Mouse (Mus musculus): ENCODE results near the gene Syt2.

The Syt2 gene

DNA sequence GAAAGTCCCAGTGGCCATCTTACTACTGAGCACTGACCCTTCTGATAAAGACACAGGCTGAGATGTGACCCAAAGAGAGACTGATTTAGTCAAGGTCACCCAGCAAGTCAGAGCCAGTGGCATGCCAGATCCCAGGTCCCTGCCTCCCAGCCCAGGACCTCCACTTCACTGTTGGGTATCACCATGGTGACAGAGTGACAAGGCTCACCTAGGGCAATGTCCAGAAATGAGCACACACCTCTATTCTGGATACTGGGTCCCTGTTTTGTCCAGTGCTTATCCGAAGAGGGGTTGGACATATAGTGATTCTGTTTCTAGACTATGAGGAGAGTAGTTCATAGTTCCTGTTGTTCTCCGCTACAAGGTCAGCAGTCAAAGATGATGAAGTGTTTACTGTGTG lies 56.8 kb downstream of the Syt2 start:
- in situ Hi-C loops (cut with MboI, MseI): no loop called here

DNA sequence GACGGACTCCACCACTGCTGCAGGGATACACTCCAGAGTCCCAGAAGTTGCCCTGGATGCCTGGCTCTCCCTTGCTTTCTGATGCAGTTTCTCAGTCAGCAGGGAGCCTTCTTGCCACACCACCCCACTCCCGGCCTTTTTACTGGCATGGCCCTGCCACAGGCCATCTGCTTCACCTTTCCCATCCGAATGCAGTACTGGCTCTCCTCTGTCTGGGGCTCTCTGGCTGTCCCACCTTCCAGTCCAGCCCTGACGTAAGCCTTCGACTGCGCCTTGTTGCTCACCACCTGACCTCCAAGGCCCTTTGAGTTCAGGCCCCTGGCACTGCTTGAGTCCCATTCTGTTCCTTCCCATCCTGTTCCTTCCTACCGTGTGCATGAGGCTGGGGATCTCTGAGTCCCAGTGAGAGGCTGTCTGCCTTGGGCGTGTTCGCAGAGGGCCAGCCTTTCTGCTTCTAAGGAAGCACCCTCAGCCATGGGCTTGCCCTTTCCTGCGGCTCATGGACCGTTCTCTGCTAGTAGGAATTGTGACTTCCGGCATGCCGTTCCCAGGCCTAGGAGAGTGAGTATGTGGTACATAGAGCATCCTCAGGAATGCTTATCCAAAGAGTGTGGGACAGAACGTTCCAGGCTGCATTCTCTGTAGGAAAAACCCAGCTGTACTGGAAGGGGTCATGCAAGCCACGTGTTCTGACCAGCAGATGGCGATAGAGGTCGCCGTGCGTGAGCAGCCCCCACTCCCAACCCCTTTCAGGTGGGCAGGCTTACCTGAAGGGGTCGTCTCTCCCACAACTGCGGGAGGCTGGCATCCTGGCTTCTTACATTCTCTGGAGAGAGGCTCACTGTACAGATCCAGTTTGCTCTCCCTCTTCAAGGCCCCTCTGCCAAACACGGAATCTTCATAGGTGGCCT lies 58.2 kb downstream of the Syt2 start:
- in situ Hi-C loops (cut with MboI, MseI): no loop called here

DNA sequence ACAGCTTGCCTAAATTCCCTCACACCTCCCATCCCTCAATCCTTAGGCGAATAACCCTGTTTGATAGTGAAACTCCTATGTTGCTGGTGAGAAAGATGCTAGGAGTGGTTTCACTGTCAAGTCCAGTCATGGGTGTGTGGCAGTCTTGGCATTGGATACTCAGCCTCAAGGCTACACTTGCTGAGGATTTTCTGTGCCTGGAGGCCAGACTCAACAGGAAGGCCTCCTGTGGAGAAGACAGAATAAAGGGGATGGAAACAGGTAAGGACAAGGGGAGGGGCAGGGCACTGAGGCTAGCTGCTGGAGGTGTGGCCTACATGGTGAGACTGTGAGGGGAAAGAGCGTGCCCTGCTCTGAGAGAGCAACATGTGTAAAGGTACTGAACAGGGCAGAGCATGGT lies 60.1 kb downstream of the Syt2 start:
- in situ Hi-C loops (cut with MboI, MseI): no loop called here

DNA sequence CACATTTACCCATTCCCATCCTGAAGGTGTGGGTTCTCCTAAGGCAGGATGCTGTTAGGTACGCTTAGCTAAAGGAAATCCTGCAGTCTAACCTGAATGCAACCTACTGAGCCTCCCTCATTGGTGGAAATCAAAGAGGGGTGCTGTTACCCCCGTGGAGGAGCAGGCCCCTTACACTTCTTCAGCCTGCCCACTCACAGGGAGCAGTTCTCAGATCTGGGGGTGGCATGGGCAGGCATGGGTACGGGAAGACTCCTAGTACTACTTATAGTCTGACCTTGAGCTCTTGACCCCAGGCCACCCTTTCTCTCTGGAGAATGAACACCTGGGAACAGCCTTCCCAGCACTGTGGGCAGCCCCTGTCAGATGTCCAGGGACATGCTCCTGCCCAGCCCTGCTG lies 61.0 kb downstream of the Syt2 start:
- in situ Hi-C loops (cut with MboI, MseI): no loop called here

DNA sequence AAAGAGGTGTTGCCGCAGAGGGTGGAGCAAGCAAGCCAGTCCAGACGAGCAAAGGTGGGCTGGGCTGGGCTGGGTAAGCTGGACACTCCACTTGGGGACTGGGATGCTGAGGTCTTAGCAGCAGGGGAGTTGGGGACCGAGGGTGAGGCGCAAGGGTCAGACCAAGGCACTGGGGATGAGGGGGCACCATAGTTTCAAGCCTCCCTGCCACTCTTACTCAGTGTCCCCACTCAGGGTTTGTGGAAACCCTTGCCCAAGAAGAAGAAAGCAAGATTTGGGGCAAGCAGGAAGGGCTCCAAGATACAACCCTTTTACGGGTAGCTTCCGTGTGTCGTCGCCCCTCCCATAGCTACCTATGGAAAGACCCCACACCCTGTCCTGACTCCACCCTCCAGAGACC lies 61.8 kb downstream of the Syt2 start:
- in situ Hi-C loops (cut with MboI, MseI): no loop called here

DNA sequence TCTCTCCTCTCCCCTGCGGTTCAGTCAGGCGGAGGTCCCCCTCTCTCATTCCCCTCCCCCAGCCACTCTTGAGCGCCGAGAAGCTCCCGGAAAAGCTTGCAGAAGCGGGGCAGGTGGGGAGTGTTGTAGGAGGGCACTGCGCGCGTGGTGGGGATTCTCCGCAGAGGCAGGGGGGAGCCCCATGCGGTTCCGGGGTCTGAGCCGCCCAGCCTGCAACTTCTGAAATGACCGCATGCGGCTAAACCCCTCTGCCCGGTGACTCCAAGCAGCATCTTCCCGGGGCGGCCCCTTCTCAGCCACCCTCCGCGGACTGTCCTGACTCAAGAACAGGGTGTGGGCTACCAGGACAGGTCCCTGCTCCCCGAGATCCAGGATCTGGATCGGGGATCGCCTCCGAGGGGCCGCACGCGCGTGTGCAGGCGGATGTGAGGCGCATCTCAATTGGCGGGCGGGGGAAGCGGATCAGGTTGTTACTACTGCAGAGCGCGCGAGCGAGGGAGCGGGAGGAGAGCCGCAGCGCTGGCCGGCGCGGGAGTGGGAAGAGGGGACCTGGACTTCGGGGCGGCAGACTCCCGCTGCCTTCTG lies 62.4 kb downstream of the Syt2 start:
- in situ Hi-C loops (cut with MboI, MseI): no loop called here

DNA sequence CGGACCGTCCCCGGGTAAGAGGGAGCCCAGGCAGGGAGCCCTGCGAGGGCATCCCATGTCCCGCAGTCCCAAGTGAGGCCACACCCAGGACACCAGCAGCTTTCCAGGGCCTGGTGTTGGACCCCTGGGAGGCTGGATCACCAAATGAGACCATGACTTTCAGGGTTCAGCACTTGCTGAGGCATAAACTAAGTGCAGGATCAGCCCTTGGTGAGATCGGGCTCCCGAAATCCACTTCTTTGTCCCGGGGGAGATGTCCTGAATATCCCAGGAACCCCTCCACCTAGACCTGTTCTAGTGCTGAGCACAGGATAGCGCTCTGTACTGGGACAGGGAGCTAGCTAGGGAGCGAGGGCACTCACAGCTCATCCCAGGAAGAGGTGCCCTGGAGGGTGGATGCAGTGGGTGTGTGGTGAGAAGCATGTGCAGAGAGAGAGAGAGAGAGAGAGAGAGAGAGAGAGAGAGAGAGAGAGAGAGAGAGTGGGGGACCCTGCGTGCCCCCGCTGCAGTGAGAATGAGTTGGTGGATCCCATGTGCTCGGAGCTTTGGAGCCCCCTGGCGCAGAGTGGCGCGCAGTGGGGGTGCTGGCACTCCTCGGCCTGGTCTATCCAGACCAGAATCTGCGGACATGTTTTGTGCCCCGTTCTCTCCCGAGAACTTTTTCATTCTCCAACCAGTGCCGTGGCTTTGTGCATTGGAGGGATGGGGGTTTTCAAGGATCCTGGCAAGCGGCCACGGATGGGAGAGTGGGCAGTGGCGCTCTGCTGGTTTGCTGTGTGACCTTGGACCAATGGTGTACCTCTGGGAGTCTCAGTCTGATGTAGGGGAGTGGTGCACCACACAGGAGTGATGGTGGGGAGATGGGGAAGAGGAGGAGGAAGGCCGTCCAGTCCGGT lies 63.2 kb downstream of the Syt2 start:
- in situ Hi-C loops (cut with MboI, MseI): no loop called here

DNA sequence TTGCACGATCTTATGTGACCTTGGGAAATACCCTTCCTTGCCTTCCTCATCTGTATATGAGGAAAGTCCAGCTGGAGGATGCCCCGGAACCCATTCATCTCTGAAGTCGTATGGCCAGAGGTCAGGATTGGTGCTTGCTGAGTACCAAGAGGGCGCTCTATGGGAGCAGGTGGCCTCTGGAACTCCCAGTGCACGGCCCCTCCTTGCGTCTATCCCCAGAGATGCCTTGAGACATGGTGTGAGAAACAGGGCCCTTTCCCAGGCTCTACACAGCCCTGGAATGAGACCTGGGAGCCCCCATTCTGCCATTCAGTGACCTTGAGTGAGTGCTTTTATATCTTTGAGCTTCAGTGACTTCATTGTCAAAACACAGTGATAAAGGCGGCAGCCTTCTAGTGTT lies 64.6 kb downstream of the Syt2 start:
- in situ Hi-C loops (cut with MboI, MseI): no loop called here

DNA sequence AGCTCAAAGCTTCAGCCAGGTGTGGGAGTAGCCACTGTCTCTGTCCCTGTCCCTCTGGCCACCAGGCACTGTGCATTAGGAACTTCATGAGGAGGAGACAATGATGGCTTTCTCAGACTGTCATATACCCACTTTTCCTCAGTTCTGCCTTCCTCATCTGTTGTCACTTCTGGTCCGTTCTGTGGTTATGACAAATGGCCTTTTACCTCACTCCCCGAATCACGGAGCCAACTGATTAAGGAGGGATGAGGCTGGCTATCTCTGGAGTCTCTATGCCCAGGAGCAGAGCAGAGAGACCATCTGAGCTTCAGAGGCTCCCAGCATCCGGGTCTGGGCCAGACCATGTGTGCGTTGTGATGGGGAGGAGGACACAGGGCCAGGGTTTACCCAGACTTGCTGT lies 65.2 kb downstream of the Syt2 start:
- in situ Hi-C loops (cut with MboI, MseI): no loop called here

DNA sequence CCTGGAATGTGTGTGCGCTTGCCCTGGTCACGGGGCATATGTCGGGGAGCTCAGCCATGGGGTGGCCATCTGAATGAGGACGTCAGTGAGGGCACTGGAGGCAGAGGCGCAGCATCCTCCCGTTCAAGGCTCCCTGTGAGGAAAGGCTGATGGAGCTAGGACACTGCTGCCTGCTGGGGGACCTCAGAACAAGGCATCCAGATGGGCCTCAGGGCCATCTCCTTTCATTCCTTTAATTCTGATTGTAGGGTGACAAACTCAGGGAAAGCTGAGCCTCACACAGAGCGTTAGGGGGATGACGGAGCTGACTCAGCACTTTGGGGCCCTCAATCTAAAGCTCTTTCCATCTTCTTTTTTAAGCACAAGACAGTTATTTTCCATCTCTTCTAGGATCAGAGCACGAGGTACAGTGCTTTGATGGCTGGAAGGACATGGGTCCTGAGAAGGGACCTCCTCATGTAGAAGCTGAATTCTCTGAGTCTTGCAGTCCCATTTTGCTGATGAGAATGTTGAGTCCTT lies 66.4 kb downstream of the Syt2 start:
- in situ Hi-C loops (cut with MboI, MseI): no loop called here

DNA sequence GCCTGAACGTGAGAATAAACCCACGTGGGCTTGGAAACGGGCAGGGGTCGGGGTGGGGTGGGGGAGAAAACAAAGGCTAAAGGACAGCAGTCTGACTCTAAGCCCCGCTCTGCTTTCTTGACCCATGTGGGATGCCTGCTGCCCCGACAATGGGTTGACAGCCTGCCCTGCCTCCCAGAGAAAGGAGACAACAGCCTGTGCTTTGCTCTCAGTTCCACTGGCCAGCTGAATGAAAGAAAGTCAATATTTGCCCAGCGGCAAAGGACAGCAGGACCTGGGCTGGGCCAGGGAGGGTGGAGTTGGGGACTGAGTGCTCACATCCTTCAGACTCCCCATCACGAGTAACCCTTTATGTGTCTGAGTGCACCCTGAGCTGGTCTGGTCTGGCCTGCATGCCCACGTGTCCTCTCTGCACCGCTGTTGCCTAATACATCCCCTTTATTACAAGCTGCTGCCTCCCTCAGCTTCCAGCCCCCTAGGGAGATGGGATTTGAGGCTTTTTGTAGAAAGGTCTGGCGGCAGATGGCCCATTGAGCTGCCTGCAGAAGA lies 67.0 kb downstream of the Syt2 start:
- in situ Hi-C loops (cut with MboI, MseI): no loop called here

DNA sequence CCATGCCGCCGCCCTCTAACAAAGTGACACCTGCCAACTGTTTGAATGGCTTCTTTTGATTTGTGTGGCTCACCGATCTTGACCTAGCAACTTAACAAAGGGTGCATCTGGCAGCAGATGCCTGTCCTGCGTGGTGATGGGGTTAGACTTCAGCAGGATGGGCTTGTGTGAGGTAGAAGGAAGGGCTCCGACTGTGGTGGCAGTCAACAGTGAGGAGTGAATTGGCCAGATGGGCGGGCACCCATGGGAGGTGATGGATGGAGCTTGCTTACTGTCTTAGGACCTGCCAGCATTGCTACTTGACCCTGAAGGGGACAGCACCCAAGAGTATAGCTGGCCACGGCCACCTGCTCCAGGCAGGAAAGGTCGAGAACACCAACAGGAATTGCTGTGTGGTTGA lies 67.7 kb downstream of the Syt2 start:
- in situ Hi-C loops (cut with MboI, MseI): no loop called here

DNA sequence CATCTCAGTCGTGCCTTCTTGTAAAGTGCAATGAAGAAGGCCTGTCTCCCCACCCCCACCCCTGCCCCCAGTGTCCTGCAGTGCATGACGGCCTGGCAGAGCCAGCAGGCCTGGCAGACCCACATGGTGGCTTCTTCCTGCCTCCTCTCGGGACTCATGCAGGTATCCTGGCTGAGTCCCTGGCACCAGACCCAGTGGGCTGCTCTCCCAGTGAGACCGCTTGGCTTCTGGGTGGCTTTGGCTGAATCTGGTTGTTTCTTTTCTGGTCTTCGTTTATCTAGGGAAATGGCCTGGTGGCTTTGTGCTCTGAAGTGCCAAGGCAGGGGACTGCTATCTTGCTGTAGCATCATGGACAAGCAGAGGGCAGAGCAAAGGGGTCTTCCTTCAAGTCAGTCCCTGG lies 68.6 kb downstream of the Syt2 start:
- in situ Hi-C loops (cut with MboI, MseI): no loop called here

DNA sequence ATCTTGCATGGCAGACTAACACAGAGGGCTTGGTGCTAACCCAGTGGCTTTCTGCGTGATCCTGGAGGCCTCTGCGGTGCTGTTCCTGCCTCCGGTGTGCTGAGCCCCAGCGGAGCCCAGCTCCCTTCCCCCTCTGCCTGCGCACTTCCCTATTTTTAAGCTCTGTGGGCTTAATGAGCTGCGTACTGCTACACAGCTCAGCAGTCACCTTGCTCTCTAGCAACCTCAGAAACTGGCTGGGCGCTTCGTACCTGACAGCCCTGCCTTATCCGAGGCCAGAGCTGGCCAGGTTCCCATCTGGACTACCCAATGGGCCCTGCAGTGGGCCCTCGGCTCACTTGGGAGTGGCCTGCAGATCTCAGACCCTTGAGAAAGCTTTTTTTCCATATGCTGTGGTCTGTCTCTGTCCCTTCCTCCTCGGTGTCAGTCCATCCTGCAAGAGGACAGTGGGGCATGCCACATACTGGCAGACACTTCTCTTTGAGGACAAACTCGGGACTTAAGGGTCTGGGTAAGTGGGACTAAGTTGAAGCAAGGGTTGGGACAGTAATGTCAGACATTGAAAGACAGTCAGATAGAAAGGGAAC lies 73.3 kb downstream of the Syt2 start:
- in situ Hi-C loops (cut with MboI, MseI): no loop called here

DNA sequence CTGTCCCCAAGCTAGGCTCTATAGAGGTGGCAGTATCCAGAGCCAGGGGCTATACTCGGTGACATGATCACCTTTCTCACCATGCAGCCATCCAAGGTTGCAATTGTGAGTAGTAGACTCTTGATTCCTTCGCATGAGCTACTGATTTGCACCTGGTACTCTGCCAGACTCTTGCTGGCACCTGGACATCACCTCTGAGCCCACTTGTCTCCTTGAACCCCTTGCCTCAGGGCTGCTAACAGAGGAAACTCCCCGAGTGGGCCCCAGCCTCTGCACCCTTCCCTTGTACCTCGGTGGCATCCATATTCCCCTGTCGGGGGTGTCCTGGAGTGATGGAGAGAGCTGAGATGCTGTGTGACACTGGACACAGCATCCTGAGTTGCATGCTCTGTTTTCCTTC lies 75.0 kb downstream of the Syt2 start:
- in situ Hi-C loops (cut with MboI, MseI): no loop called here

DNA sequence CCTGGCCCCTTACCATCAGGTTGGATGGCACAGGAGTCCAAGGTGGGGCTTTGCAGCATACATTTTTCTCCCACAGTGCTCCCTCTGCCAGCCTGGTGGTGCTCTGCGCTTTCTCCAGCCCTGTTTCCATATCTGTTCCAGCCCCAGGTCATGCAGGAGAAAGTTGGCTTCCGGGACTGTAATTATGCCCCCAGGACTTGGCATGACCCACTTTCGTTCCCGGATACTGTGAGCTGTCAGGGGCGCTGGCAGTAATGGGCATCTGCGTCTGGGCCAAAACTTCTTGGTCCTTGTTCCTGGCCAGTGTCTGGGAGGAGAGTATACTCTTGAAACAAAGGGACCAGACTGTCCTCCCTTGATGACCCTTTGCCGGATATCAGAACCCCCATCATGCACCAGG lies 76.4 kb downstream of the Syt2 start:
- in situ Hi-C loops (cut with MboI, MseI): no loop called here

DNA sequence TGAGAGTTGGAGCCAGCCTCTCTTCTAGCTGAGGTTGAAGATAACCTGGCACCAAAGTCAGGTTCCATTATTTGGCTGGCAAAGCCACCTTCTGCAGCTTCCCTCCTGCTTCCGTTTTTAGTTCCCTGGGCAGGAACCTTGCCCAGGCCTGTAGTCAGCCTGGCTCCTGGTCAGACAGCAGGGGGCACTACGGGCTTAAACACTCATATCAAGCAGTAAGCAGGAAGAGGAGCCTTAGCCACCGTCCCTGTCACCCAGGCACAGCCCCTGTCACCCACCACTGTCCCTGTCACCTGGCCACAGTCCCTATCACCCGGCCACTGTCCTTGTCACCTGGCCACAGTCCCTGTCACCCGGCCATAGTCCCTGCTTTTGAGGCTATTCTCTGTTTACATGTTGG lies 78.8 kb downstream of the Syt2 start:
- in situ Hi-C loops (cut with MboI, MseI): no loop called here

DNA sequence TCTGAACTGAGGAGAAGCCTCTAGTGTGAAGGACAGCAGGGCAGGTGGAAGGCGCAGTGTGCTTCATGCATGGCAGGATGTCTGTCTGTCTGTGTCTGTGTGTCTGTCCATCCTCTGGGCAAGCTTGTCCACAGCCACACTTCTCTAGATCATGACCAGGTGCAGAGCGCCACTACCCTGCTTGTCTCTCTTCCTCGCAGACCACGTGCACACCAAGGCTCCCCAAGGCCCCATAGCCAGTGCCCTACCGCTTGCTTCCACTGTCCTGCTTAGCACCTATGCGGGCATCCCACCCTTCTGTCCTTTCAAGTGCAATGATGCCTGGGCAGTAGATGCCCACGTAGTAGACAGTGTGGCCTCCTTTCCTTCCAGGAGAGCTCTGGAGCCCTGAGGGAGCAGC lies 80.0 kb downstream of the Syt2 start:
- in situ Hi-C loops (cut with MboI, MseI): no loop called here

DNA sequence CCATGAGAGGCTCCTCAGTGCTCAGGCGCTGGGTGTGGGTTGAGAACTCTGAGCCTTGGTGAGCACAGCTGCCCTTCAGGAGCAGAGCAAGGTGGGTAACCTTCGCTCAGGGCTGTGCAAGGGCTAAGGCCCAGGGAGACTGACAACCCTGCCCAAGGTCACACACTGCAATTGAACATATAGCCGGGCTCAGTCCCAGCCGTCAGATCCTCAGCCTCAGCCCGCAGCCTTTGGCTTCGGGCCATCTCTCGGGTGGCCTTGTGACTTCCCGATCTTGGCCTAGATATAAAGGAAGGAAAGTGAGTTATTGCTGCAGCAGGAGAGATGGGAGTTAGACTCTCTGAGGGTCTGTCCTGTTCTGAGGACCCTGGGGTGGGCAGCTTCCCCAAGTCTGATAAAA lies 80.8 kb downstream of the Syt2 start:
- in situ Hi-C loops (cut with MboI, MseI): no loop called here

DNA sequence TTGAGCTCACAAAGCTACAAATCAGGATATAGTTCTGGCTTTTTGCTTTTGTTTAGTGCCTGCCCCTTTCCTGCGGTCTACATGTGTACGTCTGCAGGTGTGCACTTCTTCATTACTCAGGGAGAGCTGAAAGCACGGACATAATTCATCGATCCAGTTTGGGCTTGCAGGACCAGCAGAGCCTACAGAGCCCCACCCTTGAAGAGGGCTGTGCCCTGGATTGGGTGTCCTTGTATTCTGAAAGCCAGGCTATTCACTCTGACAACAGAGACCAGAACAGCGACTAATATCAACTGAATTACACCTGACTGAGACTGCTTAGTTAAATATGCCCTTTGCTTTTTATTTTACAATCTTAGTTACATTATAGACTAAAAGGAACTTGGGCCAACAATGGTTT lies 87.2 kb downstream of the Syt2 start:
- in situ Hi-C loops (cut with MboI, MseI): no loop called here

DNA sequence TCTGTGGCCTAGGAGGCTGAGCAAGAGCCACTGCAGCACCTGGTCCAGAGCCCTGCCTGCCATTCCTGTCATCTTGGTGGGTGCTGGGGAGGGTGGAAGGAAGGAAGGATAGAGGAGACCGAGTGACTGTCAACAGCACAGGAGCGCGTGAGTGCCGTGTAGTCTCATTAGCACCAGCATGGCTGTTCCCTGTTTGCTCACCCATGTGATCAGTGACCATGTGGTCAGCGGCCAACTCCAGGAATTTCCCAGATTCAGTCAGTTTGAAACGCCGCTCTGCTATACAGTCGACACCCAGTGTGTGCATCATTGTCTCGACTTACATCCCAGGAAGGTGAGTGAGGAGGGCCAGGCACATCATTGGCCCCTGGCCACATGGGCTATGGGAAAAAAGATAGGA lies 91.0 kb downstream of the Syt2 start:
- in situ Hi-C loops (cut with MboI, MseI): loop anchor here (5.0 kb wide), 1 partner anchor 40 kb away; no protein-coding TSS in a partner anchor

DNA sequence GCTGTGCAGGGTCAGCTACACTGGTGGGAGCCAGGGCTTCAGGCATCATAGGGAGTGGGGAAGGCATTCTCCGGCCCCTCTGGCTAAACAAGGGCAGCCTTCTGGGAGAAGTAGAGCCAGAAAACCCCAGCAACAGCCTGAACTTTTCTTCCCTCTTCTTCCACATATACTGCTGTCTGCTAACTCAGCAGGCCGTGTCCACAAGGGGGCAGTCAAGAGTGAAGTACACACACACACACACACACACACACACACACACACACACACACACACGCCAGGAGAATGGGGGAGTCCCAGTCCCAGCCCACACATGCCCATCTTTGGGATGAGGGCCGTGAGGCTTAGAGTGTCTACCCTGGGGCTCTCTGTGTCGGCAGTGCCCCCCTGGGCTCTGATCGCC lies 95.0 kb downstream of the Syt2 start:
- in situ Hi-C loops (cut with MboI, MseI): no loop called here

Measured in T-helper 2 cell (primary cell).